Mouse (Mus musculus): ENCODE results near the gene Fam160b1. TPM values are rescaled to one million over a fixed set of nuclear protein-coding genes. Genes with fewer than 3 reads are reported as not detected.

Fam160b1 gene
- total RNA-seq, 2 experiments from 2014 or later: 8.2 to 9.0 TPM

DNA sequence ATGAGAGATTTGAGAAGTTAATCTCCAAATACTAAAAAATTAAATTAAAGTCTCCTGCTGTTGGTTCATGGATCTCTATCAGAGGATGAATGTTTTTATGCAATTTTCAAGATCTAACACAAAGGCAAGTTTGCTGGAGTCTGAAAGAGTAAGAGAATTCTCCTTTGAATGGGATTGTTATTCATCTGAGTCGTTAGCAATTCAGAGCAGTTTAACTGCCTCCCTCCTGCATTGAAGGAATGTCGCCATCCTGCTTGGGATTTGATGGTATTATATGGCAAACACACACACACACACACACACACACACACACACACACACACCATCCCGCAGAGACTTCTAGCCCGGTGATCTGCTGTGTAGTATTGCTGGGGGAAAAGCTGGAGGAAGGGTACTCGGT lies 6.1 kb downstream of the Fam160b1 start:
- no peak for DNase-seq

- DNase-seq: no peak
Measured at GRCm38 (mm10) chr19:57367201-57367600, 6.7 kb downstream of the Fam160b1 start.

DNA sequence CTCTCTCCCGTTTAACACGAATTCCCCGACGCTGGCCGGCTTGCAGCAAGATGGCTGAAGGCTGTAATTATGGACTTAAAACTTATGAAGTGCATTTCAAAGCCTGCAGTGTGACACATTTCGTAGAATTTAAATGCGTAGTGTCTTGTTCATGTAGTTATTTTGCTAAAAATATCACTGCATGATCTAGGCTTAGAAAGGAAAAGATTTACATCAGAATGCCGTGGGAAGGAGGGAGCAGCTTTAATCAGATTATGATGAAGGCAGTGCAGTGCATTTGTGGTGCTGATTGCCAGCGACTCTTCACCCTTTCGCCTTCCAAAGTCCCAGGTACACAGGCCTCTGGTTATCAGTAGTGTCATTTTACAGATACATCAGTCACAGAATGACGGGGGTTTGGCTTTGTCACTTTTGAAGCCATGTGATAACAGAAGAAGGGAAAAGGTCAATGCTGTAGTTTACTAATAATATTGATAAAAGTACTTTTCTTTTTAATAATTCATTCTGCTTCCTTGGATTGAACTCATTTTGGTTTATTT lies 7.4 kb downstream of the Fam160b1 start:
- no peak for DNase-seq

DNA sequence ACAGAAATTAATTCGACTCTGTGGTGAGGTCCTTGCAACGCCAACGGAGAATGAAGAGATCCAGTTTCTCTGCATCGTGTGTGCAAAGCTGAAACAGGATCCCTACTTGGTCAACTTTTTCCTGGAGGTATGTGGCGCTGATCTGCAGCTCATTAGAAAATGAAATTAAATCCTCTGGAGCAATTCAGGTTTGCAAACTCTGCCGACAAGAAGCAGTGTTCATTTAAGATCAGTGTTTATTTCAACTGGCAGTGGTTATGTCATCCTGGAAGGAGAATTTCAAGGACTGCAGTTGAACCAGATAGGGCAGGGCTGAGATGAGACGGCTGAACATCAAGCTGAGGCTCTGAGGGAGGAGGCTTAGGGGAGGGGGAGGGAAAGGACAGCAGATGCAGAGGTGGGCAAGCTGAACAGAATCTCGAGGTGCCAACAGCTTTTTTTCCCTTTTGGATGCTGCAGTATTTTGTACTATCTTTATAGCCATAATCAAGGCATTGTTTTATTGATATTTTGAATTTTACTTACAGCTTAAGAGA lies 12.9 kb downstream of the Fam160b1 start:
- no peak for DNase-seq

- no peak for DNase-seq
Measured at GRCm38 (mm10) chr19:57375161-57375560, 14.7 kb downstream of the Fam160b1 start.

DNA sequence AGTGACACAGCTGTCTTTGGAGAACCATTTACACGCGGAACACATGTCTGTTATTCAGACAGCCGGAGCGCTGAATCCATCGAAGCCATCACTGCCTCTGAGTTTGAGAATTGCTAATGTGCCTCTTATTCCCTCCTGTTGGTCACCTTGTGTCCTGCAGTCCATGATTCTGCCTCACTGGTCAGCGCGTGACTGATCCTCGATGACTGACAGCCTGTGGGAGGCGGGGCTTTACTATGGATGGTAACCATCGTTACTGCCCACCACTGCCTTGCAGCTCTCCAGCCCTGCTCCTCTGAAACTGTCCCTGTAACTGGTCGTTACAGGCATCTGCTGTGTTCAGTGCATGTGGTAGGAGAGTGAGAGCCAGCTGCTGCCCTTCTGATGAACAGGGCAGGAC lies 15.3 kb downstream of the Fam160b1 start:
- no peak for DNase-seq

DNA sequence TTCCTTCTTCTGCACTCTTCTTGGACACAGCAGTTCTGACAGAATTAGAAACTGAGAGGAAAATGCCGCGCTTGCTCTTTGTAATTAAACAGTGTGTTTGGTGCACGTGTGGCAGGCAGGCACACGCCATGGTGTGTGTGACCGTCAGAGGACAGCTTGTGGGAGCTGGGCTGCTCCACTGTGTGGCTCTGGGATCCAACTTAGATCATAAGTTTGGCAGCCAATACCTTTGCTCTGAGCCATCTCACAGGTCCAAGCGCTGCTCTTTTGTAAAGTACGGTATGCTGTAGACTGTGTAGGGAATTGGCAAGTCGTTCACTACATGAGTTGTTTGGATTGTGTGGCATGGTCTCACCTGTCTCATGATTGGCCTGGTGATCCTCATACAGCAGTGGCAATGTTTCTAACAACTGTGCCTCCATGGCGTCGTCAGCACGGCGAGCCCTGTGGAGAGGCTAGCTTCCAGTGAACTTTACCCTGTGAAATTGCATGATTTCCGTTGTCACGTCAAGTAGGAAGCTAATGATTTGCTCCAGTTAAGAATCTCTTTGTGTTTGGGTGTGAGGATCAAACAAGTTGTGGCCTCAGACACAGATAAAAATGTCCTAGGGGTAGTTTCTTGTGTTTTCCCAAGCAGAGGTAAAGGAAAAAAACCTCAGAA lies 16.7 kb downstream of the Fam160b1 start:
- DNase-seq: no peak

DNA sequence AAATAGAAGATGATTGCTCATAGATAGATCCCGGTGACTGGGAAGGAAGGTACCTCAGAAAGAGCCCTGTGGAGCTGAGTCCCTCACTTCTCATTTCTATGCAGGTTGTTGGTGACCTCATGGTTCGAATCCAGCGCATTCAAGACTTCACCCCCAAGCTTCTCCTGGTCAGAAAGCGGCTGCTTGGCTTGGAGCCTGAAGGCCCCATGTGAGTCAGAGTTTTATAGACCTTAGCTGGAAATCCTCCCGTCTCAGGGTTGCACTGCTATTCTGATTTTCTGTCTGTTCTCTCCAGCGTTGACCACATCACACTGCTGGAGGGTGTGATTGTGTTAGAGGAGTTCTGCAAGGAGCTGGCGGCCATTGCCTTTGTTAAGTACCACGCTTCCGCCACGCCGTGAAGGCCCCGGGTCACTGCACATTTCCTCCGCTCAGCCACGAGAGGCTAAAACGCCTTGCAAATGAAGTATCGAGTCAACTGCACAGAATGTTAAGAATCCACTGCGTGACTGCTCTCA lies 25.8 kb downstream of the Fam160b1 start:
- no peak for DNase-seq

GRCm38 (mm10) chr19:57391545-57391944 lies 31.1 kb downstream of the Fam160b1 start:
- DNase-seq: no peak

DNA sequence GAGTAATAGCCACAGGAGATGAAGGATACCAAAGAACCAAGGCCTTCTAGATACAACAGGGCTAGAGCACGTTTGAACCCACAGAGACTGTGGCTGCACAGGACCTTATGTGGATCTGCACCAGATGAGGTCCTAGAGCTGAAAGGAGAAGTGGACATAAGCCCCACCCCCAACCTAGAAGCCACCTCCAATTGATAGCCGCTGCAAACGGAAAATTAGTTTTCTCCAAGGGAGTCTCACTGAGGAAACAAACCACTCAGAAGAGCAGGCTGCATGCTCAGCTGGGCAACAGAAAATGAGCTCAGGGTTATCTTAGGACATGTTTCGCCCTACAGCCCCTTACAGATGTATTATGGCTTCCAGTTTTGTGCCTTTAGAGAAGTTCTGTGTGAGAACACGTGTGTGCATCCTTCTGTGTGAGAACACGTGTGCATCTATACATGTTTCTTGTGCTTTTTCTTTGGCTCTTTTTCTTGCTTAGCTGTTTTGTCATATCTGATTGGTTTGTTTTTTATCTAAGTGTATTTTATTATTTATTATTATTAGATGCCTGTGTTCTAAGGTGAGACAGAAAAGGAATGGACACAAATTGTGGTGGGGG lies 33.0 kb downstream of the Fam160b1 start:
- no peak for DNase-seq

DNA sequence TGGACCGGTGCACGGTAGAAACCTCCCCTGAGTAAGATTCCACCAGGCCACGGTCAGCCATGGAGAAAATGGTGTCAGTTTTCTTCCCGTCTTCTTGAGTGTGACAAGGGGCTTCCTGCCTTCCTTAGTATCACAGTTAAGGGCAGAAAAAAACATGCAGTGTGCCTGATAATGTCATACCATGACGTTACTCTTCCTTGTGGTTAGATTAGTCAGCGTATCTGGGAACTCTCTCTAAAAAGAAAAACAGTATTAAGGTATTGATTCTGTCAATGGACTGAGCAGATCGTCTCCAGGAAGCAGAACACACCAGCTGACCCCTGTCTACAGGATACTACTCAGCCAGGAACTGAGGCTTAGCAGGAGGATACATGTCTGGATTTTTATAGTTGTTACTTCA lies 36.1 kb downstream of the Fam160b1 start:
- no peak for DNase-seq

- DNase-seq: no peak
Measured at GRCm38 (mm10) chr19:57402364-57402763, 41.9 kb downstream of the Fam160b1 start.

GRCm38 (mm10) chr19:57403700-57404501 lies 43.4 kb downstream of the Fam160b1 start:
- DNase-seq: peak; percentile 70

DNA sequence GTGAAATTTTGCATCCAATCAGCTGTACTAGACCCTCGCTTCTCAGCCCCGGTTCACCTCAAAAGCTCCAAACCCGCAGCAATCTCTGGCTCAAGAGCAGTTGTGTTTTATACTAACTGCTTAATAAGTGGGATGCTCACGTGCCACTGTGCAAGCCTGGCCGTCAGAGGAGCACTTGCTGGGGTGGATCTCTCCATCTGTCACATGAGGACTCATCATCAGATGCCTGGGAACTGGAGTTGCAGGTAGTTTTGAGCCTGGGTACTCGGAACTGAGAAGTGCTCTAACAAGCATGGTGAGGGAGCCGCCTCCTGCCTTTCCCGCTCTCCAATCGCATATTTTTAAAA lies 44.0 kb downstream of the Fam160b1 start:
- no peak for DNase-seq

GRCm38 (mm10) chr19:57407947-57408346 lies 47.5 kb downstream of the Fam160b1 start:
- DNase-seq: no peak

- DNase-seq: peak; percentile 65
Measured at GRCm38 (mm10) chr19:57411375-57412196, 51.1 kb downstream of the Fam160b1 start.

DNA sequence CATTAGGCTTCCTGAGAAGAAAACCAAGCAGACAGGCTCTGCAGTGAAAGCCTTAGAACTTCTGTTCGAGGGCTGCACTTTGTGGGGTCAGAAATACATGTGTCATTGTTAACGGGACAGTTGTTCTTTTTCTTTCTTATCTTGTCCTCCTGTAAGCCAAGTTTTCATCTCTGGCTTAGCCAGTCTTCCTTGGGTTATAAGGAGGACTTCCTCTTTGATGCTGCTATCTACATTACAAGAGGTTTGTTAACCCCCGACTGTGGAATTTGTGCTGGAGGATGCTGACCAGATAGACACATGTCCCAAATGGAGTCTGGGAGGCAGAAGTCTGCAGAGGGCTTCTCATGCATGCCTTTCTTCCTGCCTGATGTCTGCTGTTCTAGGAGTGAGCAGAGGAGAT lies 52.7 kb downstream of the Fam160b1 start:
- DNase-seq: no peak

GRCm38 (mm10) chr19:57413918-57414317 lies 53.4 kb downstream of the Fam160b1 start:
- DNase-seq: no peak

- DNase-seq: no peak
Measured at GRCm38 (mm10) chr19:57415031-57415807, 54.7 kb downstream of the Fam160b1 start.

DNA sequence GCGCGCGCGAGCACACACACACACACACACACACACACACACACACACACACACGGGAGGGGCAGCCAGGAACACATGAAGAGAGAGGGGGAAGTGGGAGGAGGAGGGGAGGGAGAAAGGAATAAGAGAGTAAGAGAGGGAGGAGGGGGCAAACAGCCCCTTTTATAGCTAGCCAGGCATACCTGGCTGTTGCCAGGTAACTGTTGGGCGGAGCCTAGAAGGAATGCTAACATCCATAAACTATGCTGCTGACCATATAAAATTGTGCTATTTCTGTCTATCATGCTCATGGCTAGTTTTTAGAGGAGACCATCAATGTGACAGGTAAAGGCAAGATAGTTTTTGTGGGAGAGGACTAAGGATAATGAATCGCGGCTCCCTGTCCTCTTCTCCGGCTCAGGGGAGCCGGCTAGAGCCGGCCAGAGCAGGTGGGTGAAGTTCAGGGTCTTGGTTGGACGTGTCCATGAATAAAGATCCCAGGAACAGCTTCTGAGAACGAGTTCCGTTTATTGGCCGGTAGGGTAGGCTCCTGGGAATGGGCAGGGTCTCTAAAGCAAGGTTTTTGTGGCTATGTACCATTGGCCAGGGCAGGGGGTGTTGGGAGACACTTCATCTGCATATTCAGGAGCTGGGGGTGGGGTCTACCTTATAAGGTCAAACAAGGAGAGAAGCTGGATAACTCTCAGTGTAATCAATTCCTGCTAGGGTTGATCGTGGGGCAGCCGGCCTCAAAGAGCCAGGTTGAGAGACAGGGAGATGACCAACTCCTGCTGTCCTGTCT lies 57.5 kb downstream of the Fam160b1 start:
- no peak for DNase-seq

Measured in gastrocnemius, postnatal 25 days (tissue).